Mouse (Mus musculus) embryonic facial prominence, embryonic 10.5 days (tissue): ENCODE measurements at regions not wholly inside any gene's neighbourhood (a gene's known extent, or its start where the extent isn't known, plus 50 kb on each side); places are given as distances from the start of the nearest gene placed in this dataset.

Experiments used
- DNase-seq: peaks from one replicate; pipeline ENCODE4 v3.0.0-alpha.2; 2017; ENCODE audit warnings: low spot score
- H3K27ac ChIP-seq: fragments of 300-500 bp; sonication (generic); replicated peaks from 2 replicates; pipeline ENCODE4 v1.5.1; 2016; ENCODE audit warnings: mild to moderate bottlenecking
- H3K27me3 ChIP-seq: fragments of 300-500 bp; sonication (generic); replicated peaks from 2 replicates; pipeline ENCODE4 v1.6.1; 2016; ENCODE audit warnings: low read depth, mild to moderate bottlenecking; ENCODE audit not compliant: poor library complexity, severe bottlenecking
- H3K36me3 ChIP-seq: fragments of 300-500 bp; sonication (generic); replicated peaks from 2 replicates; pipeline ENCODE4 v1.6.1; 2016; ENCODE audit warnings: mild to moderate bottlenecking, moderate library complexity
- H3K4me1 ChIP-seq: fragments of 300-500 bp; sonication (generic); 2 replicates; pipeline ENCODE4 v1.6.1; 2016
- H3K4me3 ChIP-seq: fragments of 300-500 bp; sonication (generic); 2 replicates; pipeline ENCODE4 v1.5.1; 2016; ENCODE audit warnings: mild to moderate bottlenecking, moderate library complexity
- H3K9me3 ChIP-seq: fragments of 300-500 bp; sonication (generic); 2 replicates; pipeline ENCODE4 v1.6.1; 2016; ENCODE audit warnings: mild to moderate bottlenecking
- WGBS: fragments of 180-500 bp; shearing (Covaris S2); methylation state at CpG from one replicate; pipeline ENCODE4 v1.1.7; 2016; 5-methylcytosine and 5-hydroxymethylcytosine counted together

DNA sequence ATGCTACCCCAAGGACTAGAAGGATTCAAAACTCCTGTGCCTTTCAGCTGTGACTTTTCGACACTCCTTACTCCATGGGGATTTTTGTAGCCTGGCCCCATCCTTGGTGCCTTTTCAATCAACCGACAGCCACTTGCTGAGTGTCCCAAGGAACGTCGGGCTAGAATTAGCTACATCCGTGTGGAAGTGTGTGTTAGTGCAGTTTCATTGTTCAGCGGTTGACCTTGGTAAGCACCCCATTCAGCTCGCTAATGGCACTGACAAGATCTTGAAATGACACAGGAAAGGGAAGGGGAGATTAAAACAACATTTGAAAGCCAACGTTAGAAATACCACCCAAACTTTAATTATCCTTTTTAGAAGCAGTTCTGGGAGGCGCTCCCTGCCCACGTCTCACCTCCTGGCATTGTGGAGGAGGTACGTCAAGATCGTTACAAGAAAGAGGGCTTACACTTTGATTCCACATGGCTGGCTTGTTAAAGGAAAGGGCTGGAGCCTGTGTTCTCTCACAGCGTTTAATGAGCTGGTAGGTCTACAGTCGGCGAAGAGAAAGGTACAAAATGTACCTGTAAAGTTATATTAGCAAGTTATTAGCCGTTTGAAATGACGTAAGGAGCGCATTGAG lies 536.4 kb downstream of the Fam19a2 start:
- Histone ChIP-seq H3K4me1 (peaks cover 12% of the 10 kb centered on the region), H3K36me3 (no peaks in the 10 kb centered on the region), H3K27me3 (no peaks in the 10 kb centered on the region), H3K4me3 (no peak overlapping the region), H3K27ac (no peak overlapping the region), H3K9me3 (no peaks in the 10 kb centered on the region)
- WGBS = 62% methylated on average over 18 of the region's 18 CpGs
- no peak for DNase-seq

DNA sequence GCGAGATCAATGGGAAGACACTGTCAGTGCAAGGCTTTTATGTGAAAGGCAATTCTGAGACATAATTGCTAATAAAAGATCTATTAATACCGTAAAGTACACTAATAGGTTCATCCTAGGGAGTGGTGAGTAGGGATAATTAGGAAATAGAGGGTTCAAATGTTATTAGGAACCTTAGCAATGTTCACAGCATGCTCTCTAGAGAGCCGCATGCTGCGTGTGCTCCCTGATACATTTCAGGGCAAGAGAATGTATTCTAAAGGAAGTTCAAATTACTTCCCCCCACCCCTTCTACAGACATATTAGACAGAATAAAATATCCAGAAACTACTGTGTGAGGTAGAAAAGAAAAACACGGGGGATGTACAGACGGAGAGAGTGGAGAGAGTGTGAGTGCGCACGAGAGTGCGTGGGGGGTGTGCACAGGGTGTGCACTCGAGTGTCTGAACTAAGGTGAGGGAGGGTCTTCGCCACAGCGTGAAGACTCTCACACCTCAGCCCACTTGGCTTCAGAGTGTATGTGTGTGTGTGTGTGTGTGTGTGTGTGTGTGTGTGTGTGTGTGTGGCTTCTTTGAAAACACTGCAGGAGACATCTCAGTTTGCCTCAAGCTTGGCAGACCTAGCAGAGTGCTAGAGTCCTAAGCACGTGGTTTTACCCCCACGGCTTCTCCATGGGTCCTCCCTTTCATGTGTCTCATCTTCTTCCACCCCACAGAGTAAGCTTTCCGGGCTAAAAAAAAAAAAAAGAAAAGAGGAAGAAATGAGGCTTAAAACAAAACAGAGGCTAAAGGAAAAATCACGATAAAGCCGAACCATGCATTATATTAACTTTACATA lies 537.1 kb downstream of the Fam19a2 start:
- no peak for DNase-seq
- Histone ChIP-seq H3K27me3 (no peaks in the 10 kb centered on the region), H3K4me1 (peaks cover 12% of the 10 kb centered on the region), H3K9me3 (no peaks in the 10 kb centered on the region), H3K4me3 (no peak overlapping the region), H3K27ac (no peak overlapping the region), H3K36me3 (no peaks in the 10 kb centered on the region)
- 84% methylated on average over 17 of the region's 17 CpGs for WGBS

DNA sequence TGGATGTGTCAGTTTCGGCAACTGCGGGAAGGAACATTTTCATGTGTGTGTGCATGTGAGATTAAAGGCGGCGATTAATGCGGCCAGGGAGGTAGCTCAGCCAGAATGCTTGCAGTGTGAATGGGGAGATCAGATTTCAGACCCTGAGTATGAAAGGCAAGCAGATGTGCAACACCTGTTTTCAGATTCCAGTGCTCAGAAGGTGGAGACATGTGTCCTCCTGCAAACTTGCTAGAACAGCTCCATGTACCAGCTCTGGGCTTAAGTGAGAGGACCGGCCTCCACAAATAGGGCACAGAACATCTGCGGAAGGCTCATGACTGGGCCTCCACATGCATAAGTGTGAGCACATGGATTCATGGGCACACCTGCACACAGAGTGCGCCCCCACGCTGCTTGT lies 547.1 kb downstream of the Fam19a2 start:
- H3K4me1 ChIP-seq = peaks cover 5% of the 10 kb centered on the region; the same call in 1 of the 2 replicates
- peak; percentile 17 for DNase-seq
- WGBS = 80% methylated on average over 9 of the region's 9 CpGs

DNA sequence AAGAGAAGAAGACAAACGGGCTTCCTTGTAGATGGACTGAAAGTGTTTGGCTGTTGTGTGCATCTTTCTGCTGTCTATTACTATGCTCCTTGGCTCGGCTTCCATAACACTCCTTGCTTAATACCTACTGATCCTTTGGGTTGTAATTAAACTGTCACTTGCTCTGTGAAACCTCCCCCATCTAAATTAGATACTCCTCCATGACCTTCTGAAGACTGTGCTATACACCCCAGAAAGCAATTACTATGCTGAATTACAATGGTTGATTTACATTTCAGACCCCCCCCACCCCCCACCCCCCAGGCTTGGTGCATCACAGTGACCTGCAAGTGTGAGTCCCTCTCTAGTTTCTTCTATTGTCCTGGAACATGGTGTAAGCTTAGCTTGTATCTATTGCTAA lies 549.3 kb downstream of the Fam19a2 start:
- no peak overlapping the region for H3K27ac ChIP-seq
- H3K36me3 ChIP-seq = no peaks in the 10 kb centered on the region
- H3K27me3 ChIP-seq = no peaks in the 10 kb centered on the region
- H3K4me3 ChIP-seq = no peak overlapping the region
- no peak for DNase-seq
- no peaks in the 10 kb centered on the region for H3K9me3 ChIP-seq
- H3K4me1 ChIP-seq = peaks cover 5% of the 10 kb centered on the region; the same call in 1 of the 2 replicates
- 49% methylated on average over 2 of the region's 2 CpGs for WGBS

More for the DNA sequence above, 547.1 kb downstream of the Fam19a2 start:
- Histone ChIP-seq H3K4me3 (no peak overlapping the region), H3K27ac (no peak overlapping the region), H3K27me3 (no peaks in the 10 kb centered on the region), H3K9me3 (no peaks in the 10 kb centered on the region), H3K36me3 (no peaks in the 10 kb centered on the region)

DNA sequence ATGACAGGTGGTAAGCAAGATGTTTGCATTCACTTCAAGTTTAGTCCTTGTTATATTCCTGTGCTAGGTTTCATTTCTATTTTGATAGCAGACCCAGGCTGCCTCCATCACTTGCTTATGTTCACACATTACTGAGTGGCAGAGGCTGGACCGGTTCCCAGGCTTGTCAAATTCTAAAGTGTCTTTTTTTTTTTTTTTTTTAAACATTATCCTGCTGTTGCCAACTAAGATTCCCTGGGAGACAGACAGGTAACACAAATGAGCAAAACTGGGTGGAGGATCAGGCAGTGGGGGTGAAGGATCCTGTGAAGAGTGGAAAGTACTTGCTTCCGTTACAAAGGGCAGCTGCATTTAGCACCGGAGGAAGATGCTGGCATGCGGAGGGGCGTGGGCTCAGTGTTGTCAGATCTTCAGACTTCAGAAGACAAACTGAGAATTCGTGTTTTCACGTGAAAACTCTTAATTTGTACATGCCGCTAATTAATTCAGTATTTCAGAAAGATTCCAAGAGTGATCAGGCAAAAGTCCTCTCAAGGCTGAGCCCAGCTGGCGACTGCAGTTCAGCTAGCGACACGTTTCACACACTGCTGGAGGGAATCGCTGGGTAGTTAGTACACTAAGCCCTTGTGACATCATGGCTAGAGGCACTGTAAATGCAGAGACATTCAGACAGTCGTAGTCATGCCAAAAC lies 576.4 kb downstream of the Fam19a2 start:
- no peak overlapping the region for H3K27ac ChIP-seq
- H3K36me3 ChIP-seq = no peaks in the 10 kb centered on the region
- H3K4me1 ChIP-seq = no peaks in the 10 kb centered on the region
- WGBS = 37% methylated on average over 13 of the region's 13 CpGs
- H3K27me3 ChIP-seq = no peaks in the 10 kb centered on the region
- no peaks in the 10 kb centered on the region for H3K9me3 ChIP-seq
- no peak overlapping the region for H3K4me3 ChIP-seq
- DNase-seq = no peak

DNA sequence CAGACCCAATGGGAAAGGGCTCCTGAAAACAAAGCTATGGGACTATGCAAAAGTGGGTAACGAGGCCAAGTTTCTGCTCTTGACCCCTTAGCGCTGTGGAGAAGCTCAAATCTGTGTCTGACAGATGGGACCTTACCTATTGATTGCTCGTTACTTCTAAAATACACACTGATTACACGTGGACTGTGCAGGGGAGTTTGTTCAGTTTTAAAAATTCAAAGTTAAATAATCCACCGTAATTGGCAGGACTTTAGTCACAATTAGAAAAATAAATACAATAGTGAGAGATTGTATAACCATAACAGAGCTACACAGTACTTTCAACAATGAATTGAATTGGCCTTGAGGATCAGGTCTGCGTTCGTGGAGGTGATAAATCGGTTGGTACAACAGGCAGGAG lies 578.3 kb downstream of the Fam19a2 start:
- H3K27ac ChIP-seq = no peak overlapping the region
- WGBS = 87% methylated on average over 8 of the region's 8 CpGs
- H3K27me3 ChIP-seq = no peaks in the 10 kb centered on the region
- no peak for DNase-seq
- H3K9me3 ChIP-seq = no peaks in the 10 kb centered on the region
- no peaks in the 10 kb centered on the region for H3K4me1 ChIP-seq
- H3K4me3 ChIP-seq = no peak overlapping the region
- no peaks in the 10 kb centered on the region for H3K36me3 ChIP-seq

DNA sequence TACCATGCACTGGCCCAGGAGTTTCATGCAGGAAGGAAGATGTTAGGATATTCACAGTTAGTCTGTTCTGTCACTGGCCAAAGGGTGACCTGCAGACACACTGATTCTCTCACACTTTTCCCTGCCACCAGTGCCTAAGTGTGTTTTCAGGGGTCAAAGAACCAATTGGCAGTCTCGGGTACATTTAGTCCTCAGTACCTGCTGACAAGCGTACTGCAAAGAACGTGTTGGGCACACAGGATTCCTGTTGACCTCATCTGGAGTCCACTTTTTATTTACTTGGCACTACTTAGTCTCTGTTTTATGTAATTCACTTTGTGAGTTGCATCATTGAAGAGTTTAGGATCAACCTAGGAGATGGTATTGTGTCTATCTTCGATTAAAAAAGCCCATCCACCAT lies 579.8 kb downstream of the Fam19a2 start:
- H3K4me1 ChIP-seq = no peaks in the 10 kb centered on the region
- H3K9me3 ChIP-seq = no peaks in the 10 kb centered on the region
- no peaks in the 10 kb centered on the region for H3K36me3 ChIP-seq
- no peak overlapping the region for H3K4me3 ChIP-seq
- WGBS = 89% methylated on average over 4 of the region's 4 CpGs
- no peaks in the 10 kb centered on the region for H3K27me3 ChIP-seq
- DNase-seq = no peak
- H3K27ac ChIP-seq = no peak overlapping the region

DNA sequence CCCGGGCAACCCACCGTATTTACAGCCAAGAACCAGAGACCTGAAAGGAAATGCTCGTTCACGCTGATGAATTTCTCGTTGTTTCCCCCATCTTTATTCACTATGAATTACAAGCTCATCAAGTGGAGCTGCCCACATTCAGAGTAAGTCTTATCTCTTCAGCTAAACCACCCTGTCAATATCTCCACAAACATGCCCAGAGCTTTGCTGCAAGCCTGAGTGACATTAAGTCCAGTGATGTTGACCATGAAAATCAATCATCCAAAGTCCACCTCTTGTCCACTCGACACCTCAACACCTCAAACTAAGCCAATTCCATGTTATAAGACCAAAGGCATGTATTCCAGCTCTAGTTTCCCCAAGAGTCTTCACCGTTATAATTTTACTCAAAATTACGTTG lies 582.8 kb downstream of the Fam19a2 start:
- no peak for DNase-seq
- Histone ChIP-seq H3K36me3 (no peaks in the 10 kb centered on the region), H3K4me3 (no peak overlapping the region), H3K4me1 (no peaks in the 10 kb centered on the region), H3K27me3 (no peaks in the 10 kb centered on the region), H3K9me3 (no peaks in the 10 kb centered on the region), H3K27ac (no peak overlapping the region)
- WGBS = 92% methylated on average over 8 of the region's 8 CpGs

DNA sequence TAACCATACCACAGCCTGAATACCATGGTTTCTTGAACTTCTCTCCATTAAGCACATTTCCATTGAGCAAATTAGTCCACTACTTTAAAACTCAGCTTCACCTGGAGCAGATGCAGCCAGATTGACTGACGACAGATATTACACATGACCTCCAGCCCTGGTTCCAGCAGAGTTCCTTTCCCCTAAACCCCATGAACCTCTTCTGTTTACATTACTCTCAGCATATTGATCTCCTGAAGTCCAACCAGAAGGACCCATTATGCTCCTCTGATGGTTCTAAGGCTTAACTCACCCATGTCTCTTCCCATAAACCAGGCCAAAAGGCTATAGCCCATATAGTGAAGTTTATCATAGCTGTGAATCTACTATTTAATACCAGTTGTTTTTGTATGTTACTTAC lies 584.8 kb downstream of the Fam19a2 start:
- Histone ChIP-seq H3K36me3 (no peaks in the 10 kb centered on the region), H3K27me3 (no peaks in the 10 kb centered on the region), H3K9me3 (no peaks in the 10 kb centered on the region), H3K27ac (no peak overlapping the region), H3K4me1 (no peaks in the 10 kb centered on the region), H3K4me3 (no peak overlapping the region)
- 90% methylated on average over 1 of the region's 1 CpGs for WGBS
- no peak for DNase-seq

DNA sequence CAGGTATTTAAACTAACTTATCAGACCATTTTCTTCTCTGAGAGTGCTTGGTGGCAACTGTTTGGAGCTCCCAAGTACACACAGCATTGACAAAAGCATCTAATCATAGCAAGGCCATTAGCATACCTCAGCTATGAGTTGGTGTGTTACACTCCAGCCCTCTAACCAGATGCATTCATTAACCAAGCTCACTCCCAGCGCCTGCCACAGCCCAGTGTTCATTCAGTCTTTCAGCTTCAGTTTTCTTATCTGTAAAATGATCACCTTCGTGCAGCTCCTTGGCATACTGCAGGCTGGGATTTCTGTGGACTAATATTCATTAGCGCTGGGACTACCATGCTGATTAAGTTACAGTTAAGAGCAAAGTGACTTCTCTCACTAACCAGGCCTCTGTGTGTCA lies 611.7 kb downstream of the Fam19a2 start:
- no peaks in the 10 kb centered on the region for H3K9me3 ChIP-seq
- H3K36me3 ChIP-seq = no peaks in the 10 kb centered on the region
- no peak overlapping the region; the same call in 1 of the 2 replicates for H3K27ac ChIP-seq
- no peak for DNase-seq
- no peaks in the 10 kb centered on the region for H3K27me3 ChIP-seq
- no peak overlapping the region for H3K4me3 ChIP-seq
- H3K4me1 ChIP-seq = peaks cover 7% of the 10 kb centered on the region; the same call in 1 of the 2 replicates
- WGBS = 58% methylated on average over 3 of the region's 3 CpGs

DNA sequence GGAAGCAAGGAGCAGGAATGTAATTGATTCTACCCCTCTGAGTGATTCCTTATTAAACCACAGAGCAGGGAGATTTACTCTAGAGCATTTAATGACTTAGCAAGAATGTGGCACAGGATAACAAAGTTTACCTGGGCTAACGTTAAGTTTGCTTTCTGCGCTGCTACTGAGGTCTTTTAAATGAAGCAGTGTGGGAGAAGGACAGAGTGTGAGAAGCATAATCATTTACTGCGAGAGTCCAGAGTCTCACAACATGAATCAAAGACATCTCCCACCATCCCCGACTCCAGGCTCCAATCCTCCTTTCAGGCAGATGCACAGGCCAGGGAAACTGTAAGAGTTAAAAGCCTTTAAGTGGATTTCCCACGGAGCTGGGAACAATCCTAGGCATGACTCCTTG lies 612.1 kb downstream of the Fam19a2 start:
- Histone ChIP-seq H3K9me3 (no peaks in the 10 kb centered on the region), H3K27me3 (no peaks in the 10 kb centered on the region), H3K4me1 (peaks cover 7% of the 10 kb centered on the region; the same call in 1 of the 2 replicates), H3K4me3 (no peak overlapping the region), H3K36me3 (no peaks in the 10 kb centered on the region), H3K27ac (no peak overlapping the region; the same call in 1 of the 2 replicates)
- no peak for DNase-seq
- WGBS = 70% methylated on average over 5 of the region's 5 CpGs

DNA sequence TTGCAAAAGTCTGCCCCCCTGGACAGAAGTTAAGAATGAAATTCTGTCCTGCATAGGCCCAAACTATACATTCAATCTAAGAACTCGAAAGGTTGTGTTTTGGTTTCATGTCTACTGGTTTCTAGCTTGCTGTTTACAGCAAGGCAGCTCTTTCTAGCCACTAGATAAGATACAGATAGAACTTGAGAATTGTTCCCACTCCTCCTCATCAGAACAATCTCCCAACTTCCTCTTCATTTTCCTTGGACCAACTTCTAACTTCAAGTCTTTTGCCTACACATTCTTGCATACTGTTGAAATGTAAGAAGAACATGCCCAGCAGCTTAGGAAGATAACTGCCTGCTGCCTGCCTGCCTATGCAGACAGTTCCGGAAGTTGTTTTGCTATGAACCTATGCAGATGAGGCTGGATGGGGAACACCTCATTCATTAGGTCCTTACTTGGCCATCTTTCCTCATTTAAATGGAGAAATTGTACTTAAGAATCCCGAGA lies 624.9 kb downstream of the Fam19a2 start:
- Histone ChIP-seq H3K36me3 (no peaks in the 10 kb centered on the region), H3K27me3 (no peaks in the 10 kb centered on the region), H3K27ac (no peak overlapping the region), H3K4me1 (no peaks in the 10 kb centered on the region), H3K9me3 (no peaks in the 10 kb centered on the region), H3K4me3 (no peak overlapping the region)
- no peak for DNase-seq
- WGBS = 86% methylated on average over 3 of the region's 3 CpGs
